Mouse (Mus musculus) brown adipose tissue, adult 24 weeks (tissue): ENCODE data around the gene Calcrl. TPM values are rescaled to one million over a fixed set of nuclear protein-coding genes. Genes with fewer than 3 reads are reported as not detected.

ENCODE experiments used
- H3K27ac ChIP-seq: fragments of 200-500 bp; replicated peaks from 2 replicates; pipeline ENCODE4 v1.5.1; 2012; ENCODE audit warnings: low read depth, mild to moderate bottlenecking, low read length
- H3K4me1 ChIP-seq: fragments of 200-500 bp; 2 replicates; pipeline ENCODE4 v1.6.1; 2012; ENCODE audit warnings: low read length, mixed read lengths; ENCODE audit not compliant: control insufficient read depth, insufficient read depth, insufficient read length
- H3K4me3 ChIP-seq: fragments of 200-500 bp; 2 replicates; pipeline ENCODE4 v1.5.1; 2012; ENCODE audit warnings: low read depth, mild to moderate bottlenecking, low read length, moderate library complexity; ENCODE audit not compliant: insufficient read depth
- polyA plus RNA-seq: library from polyadenylated mRNA; stranded (reverse); fragments of >200 nt; gene quantifications from 2 replicates; pipeline ENCODE4 v1.2.4, GENCODE M21; 2012; ENCODE audit not compliant: missing spikeins, insufficient read depth, insufficient read length

Calcrl gene
- polyA plus RNA-seq, 1 experiment: 8.2 TPM

DNA sequence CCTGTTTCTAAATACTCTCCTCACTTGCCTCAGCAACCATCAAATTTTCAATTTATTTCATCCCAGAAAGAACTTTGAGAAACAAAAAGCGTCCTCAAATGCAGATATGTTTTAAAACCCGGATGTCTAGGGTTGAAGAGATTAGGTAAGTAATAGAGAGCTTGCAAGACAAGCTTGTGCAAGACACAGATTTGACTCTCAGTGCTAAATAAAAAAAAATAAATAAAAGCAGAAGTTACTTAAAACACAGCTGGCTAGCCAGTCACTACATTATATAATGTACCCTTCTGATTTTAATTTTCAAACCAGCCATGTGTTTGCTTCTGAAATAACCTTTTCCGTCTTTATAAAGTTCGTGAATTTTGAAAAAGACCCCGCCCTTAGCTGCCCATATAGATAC, 43.2 kb downstream of the Calcrl start:
- H3K4me3 ChIP-seq: no peak overlapping the region
- peaks cover 3% of the 10 kb centered on the region; the same call in 1 of the 2 replicates for H3K4me1 ChIP-seq
- H3K27ac ChIP-seq: no peak overlapping the region

- peaks cover 3% of the 10 kb centered on the region; the same call in 1 of the 2 replicates for H3K4me1 ChIP-seq
- no peak overlapping the region for H3K4me3 ChIP-seq
- no peak overlapping the region for H3K27ac ChIP-seq
Observed at GRCm38 (mm10) chr2:84380816-84381215, 44.4 kb downstream of the Calcrl start.

- Histone ChIP-seq H3K4me3 (no peak overlapping the region), H3K27ac (no peak overlapping the region), H3K4me1 (peaks cover under 1% of the 10 kb centered on the region; the same call in 1 of the 2 replicates)
Observed at GRCm38 (mm10) chr2:84378678-84379077, 46.5 kb downstream of the Calcrl start.

- Histone ChIP-seq H3K4me3 (no peak overlapping the region), H3K27ac (no peak overlapping the region), H3K4me1 (no peaks in the 10 kb centered on the region)
Observed at GRCm38 (mm10) chr2:84369256-84369655, 56.0 kb downstream of the Calcrl start.

DNA sequence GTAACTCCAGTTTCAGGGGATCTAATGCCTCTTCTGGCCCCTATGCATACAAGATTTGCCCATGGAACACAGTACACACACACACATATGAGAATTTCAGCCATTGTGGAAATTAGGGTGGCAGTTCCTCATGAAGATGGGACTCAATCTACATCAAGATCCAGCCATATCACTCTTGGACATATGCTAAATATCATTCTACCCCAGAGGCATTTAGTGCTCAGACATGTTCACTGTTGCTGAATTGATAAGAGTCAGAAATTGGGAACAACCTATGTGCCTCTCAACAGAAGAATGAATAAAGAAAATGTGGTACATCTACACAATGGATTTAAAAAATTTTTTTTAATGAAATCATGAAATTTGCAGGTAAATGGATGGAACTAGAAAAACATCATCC, 58.5 kb downstream of the Calcrl start:
- no peak overlapping the region for H3K4me3 ChIP-seq
- H3K27ac ChIP-seq: no peak overlapping the region
- no peaks in the 10 kb centered on the region for H3K4me1 ChIP-seq

DNA sequence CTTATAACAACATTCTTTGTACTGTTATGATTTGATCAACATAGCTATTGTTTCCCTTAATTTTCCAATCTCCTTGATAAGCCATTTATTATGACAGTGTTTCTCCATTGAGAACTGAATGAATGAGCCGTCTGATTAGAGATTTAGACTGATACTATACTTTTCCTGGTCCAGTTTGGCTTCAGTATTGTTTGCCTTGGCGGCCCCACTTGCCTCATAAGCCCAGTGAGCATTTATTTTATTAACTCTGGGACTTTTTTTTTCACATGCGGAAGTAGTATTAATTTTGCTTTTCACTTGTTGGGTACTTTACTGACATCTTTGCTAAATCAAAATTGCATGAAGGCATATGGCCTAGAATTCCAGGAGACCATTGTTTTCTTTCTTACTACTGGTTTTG, 59.9 kb downstream of the Calcrl start:
- Histone ChIP-seq H3K4me3 (no peak overlapping the region), H3K4me1 (no peaks in the 10 kb centered on the region), H3K27ac (no peak overlapping the region)

DNA sequence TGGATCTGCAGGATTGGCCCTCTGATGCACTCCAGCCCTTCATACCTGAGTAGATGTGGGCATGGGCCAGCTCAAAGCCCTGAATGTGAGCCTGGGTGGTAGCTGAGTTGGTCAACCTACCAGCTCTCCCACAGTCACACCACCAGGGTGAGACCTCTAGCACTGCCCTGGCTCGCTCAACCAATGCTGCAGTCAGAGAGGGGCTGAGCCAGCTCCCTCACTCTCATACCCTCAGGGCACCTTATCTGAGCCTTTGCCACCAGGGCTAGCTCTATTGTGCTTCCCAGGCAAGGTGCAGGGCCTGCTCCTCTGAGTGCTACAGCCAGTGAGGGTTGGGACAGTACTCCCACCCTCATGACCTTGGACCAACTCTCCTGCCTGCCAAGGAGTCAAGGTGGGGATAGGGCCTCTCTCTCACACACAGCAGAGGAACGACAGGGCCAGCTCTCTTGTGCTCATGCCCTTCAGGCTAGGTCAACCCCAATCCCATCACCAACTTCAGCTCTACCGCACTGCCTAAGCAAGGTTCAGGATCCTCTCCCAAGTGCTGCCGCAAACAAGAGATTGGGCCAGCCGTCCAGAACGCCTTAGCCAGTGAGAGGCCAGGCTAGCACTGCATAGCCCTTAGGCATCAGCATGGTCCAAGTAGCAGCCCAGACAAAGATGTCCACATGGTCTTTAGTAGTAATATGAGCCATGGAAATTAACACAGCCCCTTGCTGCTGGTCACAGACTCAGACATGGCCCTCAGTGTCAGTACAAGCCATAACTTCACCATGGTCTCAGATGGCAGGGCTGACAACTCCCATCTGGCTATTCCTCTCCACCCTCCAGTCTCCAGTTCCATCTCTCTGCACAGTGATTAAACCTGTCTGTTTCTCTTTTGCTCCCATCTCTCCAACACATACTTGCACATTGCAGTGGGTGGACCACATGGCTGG, 62.2 kb downstream of the Calcrl start:
- Histone ChIP-seq H3K27ac (no peak overlapping the region), H3K4me1 (no peaks in the 10 kb centered on the region), H3K4me3 (no peak overlapping the region)

GRCm38 (mm10) chr2:84358690-84359343, 66.4 kb downstream of the Calcrl start:
- Histone ChIP-seq H3K27ac (no peak overlapping the region), H3K4me3 (no peak overlapping the region), H3K4me1 (no peaks in the 10 kb centered on the region)

GRCm38 (mm10) chr2:84355281-84355680, 69.9 kb downstream of the Calcrl start:
- Histone ChIP-seq H3K4me3 (no peak overlapping the region), H3K27ac (no peak overlapping the region), H3K4me1 (no peaks in the 10 kb centered on the region)

- H3K4me1 ChIP-seq: no peaks in the 10 kb centered on the region
- H3K27ac ChIP-seq: no peak overlapping the region
- H3K4me3 ChIP-seq: no peak overlapping the region
Observed at GRCm38 (mm10) chr2:84347376-84347775, 77.8 kb downstream of the Calcrl start.

DNA sequence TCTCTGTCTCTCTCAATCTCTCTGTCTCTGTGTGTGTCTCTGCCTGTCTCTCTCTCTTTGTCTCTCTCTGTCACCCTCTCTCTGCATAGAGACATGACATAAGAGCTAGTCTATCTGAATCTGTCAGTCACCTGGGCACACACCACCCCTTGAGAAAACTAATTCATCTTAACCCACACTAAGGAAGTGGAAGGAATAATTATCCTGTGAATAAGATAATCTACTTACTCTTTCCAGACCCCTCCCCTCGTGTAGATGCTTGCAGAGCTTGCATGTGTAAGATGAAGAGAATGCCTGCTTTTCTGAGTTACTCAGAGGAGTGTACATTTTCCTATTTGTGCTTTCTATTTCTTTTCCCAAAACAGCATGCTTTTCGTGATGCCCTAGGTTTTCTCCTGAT, 81.5 kb downstream of the Calcrl start:
- no peak overlapping the region for H3K4me3 ChIP-seq
- H3K27ac ChIP-seq: no peak overlapping the region
- no peaks in the 10 kb centered on the region for H3K4me1 ChIP-seq

- H3K4me1 ChIP-seq: no peaks in the 10 kb centered on the region
- no peak overlapping the region for H3K4me3 ChIP-seq
- no peak overlapping the region for H3K27ac ChIP-seq
Observed at GRCm38 (mm10) chr2:84337774-84338450, 87.3 kb downstream of the Calcrl start.

GRCm38 (mm10) chr2:84336331-84336730, 88.9 kb downstream of the Calcrl start:
- H3K4me3 ChIP-seq: no peak overlapping the region
- H3K27ac ChIP-seq: peak overlapping the region; percentile 59
- H3K4me1 ChIP-seq: no peaks in the 10 kb centered on the region

GRCm38 (mm10) chr2:84316185-84316805, 108.9 kb downstream of the Calcrl start:
- no peak overlapping the region for H3K4me3 ChIP-seq
- no peak overlapping the region for H3K27ac ChIP-seq
- no peaks in the 10 kb centered on the region for H3K4me1 ChIP-seq

GRCm38 (mm10) chr2:84296517-84296916, 128.7 kb downstream of the Calcrl start:
- Histone ChIP-seq H3K27ac (peak overlapping the region; percentile 60), H3K4me1 (peaks cover 5% of the 10 kb centered on the region), H3K4me3 (no peak overlapping the region; the same call in 1 of the 2 replicates)
